Mouse (Mus musculus): ENCODE data around the gene Lsm14b. TPM values are rescaled to one million over a fixed set of nuclear protein-coding genes. Genes with fewer than 3 reads are reported as not detected.

The Lsm14b gene
- total and polyA plus RNA-seq, 3 experiments: 34.2 to 44.4 TPM; not detected in 1

DNA sequence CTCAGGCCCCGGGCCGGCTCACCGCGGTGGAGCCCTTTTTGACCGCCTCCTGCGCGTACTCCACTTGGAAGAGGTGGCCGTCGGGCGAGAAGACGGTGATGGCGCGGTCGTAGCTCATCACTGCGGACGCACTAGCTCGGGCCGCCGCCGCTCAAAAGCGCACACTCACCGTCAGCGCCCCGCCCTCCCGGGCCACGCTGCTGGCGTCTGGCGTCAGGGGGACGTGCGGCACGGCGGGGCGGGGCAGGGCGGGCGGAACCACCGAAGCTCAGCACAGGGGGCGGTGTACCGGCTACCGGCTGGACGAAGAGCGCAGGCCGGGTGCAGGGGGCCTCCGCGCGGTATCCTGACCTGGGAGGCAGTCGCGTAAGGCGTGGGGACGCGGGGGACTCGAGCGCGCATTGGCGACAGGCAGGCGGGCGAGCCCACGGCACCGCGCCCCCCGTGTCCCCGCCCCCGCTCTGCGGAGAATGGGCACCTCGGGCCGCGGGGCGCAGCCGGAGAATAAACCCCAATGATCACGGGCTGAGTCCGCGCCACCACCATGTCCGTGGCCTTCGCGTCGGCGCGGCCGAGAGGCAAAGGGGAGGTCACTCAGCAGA is 17.6 kb downstream of the Lsm14b start, which contains the start of the genes Psma7 and Ss18l1 (continued):
- TF ChIP-seq GABPA (IDR thresholded peaks at IDR 0.05; ENCODE audit: low read depth, low read length): no peak
- no peak for TF ChIP-seq CHD2 (IDR thresholded peaks at IDR 0.05; ENCODE audit: low read length)
- no peak for TF ChIP-seq BHLHE40 (IDR thresholded peaks at IDR 0.05; ENCODE audit: borderline replicate concordance, low read depth, low read length)
- no peak for TF ChIP-seq GATA1 (IDR thresholded peaks at IDR 0.05; ENCODE audit: low read depth, low read length)
- TF ChIP-seq MAZ (IDR thresholded peaks at IDR 0.05; ENCODE audit: low read depth, low read length): peak; percentile 45; the same call in 1 of the 2 replicates
- TF ChIP-seq MYC (IDR thresholded peaks at IDR 0.05; ENCODE audit: low read depth, low read length): no peak
- peak; percentile 98 for TF ChIP-seq CHD1 (IDR thresholded peaks at IDR 0.05; ENCODE audit: low read depth, low read length)
- TF ChIP-seq USF2 (IDR thresholded peaks at IDR 0.05; ENCODE audit: borderline replicate concordance in 1 of 2, insufficient read depth in 1 of 2, low read depth in 1 of 2, low read length in 2 of 2): no peak
- peak; percentile 56 to 88 for TF ChIP-seq POLR2A (IDR thresholded peaks at IDR 0.05; ENCODE audit: control insufficient read depth in 1 of 2, insufficient read depth in 1 of 2, low read depth in 1 of 2, low read length in 2 of 2, poor library complexity in 1 of 2)
- TF ChIP-seq UBTF (IDR thresholded peaks at IDR 0.05; ENCODE audit: borderline replicate concordance, insufficient read depth, low read depth, low read length): no peak
- TF ChIP-seq EP300 (IDR thresholded peaks at IDR 0.05; ENCODE audit: low read depth in 1 of 2, low read length in 2 of 2): 0 out of 4 replicates have a peak, but pooled peaks of 1 of the 2 experiments have one; percentile 2
- TF ChIP-seq POLR2AphosphoS2 (IDR thresholded peaks at IDR 0.05; ENCODE audit: low read length): peak; percentile 64
- TF ChIP-seq SMC3 (IDR thresholded peaks at IDR 0.05; ENCODE audit: low read depth, low read length): no peak
- TF ChIP-seq KAT2A (conservative IDR thresholded peaks at IDR 0.05; ENCODE audit: low read depth, low read length): no peak; the same call in 1 of the 2 replicates

DNA sequence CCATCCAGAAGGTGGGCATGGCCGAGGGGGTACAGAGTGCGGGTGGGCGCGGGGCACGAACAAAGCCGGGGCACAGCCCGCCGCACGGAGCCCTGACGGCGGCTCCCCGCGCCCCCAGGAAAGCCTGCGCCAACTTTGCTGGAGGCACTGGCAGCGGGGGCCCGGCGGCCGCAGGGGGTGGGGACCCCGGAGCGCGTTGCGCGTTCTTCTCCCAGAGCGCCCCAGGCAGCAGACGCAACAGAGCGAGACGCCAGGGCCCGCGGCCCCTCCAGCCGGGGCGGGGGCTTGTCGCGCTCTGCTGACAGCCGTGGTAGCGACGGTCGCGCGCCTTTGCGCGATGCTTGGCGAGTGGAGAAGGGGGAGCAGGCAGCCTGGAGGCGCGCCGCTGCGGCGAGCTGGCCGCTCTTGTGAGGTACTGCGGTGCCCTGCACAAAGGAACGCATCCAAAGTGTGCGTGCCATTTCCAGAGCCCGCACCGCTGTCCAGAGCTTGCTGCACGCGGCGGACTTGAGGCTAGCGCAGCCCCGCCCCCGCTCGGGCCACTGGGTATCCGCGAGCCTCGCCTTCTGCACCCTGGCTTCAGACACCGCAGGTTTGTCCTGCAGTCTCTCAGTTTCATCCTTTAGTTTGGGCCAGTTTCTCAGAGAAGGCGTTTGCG is 18.2 kb downstream of the Lsm14b start:
- peak; percentile 81 for TF ChIP-seq HCFC1 (IDR thresholded peaks at IDR 0.05; ENCODE audit: low read depth, low read length)
- TF ChIP-seq CHD2 (IDR thresholded peaks at IDR 0.05; ENCODE audit: low read length): peak; percentile 57
- TF ChIP-seq CTCF (IDR thresholded peaks at IDR 0.05 in 2 of 3, conservative IDR thresholded peaks at IDR 0.05 in 1 of 3; ENCODE audit: control insufficient read depth in 1 of 3, insufficient read depth in 1 of 3, low read depth in 2 of 3, low read length in 3 of 3, poor library complexity in 1 of 3, severe bottlenecking in 1 of 3): no peak
- TF ChIP-seq CHD1 (IDR thresholded peaks at IDR 0.05; ENCODE audit: low read depth, low read length): no peak
- no peak for TF ChIP-seq SMC3 (IDR thresholded peaks at IDR 0.05; ENCODE audit: low read depth, low read length)
- no peak for TF ChIP-seq UBTF (IDR thresholded peaks at IDR 0.05; ENCODE audit: borderline replicate concordance, insufficient read depth, low read depth, low read length)
- no peak for TF ChIP-seq POLR2AphosphoS2 (IDR thresholded peaks at IDR 0.05; ENCODE audit: low read length)
- TF ChIP-seq MXI1 (IDR thresholded peaks at IDR 0.05; ENCODE audit: low read depth, low read length): peak; percentile 67
- no peak for TF ChIP-seq EP300 (IDR thresholded peaks at IDR 0.05; ENCODE audit: low read depth in 1 of 2, low read length in 2 of 2)
- 0 out of 2 replicates have a peak, but pooled peaks have one; percentile 39 for TF ChIP-seq MAX (IDR thresholded peaks at IDR 0.05; ENCODE audit: low read length)
- TF ChIP-seq POLR2A (IDR thresholded peaks at IDR 0.05; ENCODE audit: control insufficient read depth in 1 of 2, insufficient read depth in 1 of 2, low read depth in 1 of 2, low read length in 2 of 2, poor library complexity in 1 of 2): no peak
- TF ChIP-seq KAT2A (conservative IDR thresholded peaks at IDR 0.05; ENCODE audit: low read depth, low read length): no peak; the same call in 1 of the 2 replicates
- TF ChIP-seq MAZ (IDR thresholded peaks at IDR 0.05; ENCODE audit: low read depth, low read length): peak; percentile 92
- TF ChIP-seq ETS1 (IDR thresholded peaks at IDR 0.05; ENCODE audit: low read depth, low read length): 0 out of 2 replicates have a peak, but pooled peaks have one; percentile 11
- no peak for TF ChIP-seq MYC (IDR thresholded peaks at IDR 0.05; ENCODE audit: low read depth, low read length)
- TF ChIP-seq SIN3A (IDR thresholded peaks at IDR 0.05; ENCODE audit: low read length): peak; percentile 61; the same call in 1 of the 2 replicates
- TF ChIP-seq JUND (IDR thresholded peaks at IDR 0.05; ENCODE audit: low read depth, low read length): no peak
- no peak for TF ChIP-seq ZNF384 (IDR thresholded peaks at IDR 0.05; ENCODE audit: low read depth, low read length)
- TF ChIP-seq GABPA (IDR thresholded peaks at IDR 0.05; ENCODE audit: low read depth, low read length): no peak
- 0 out of 2 replicates have a peak, but pooled peaks have one; percentile 21 for TF ChIP-seq NRF1 (IDR thresholded peaks at IDR 0.05; ENCODE audit: insufficient read depth, low read depth, low read length, poor library complexity, severe bottlenecking)
- no peak for TF ChIP-seq TAL1 (IDR thresholded peaks at IDR 0.05; ENCODE audit: low read length)
- no peak for TF ChIP-seq TBP (IDR thresholded peaks at IDR 0.05; ENCODE audit: low read depth, low read length)
- peak; percentile 34 for TF ChIP-seq NELFE (IDR thresholded peaks at IDR 0.05; ENCODE audit: low read depth, low read length)
- 0 out of 2 replicates have a peak, but pooled peaks have one; percentile 7 for TF ChIP-seq BHLHE40 (IDR thresholded peaks at IDR 0.05; ENCODE audit: borderline replicate concordance, low read depth, low read length)
- 0 out of 2 replicates have a peak, but pooled peaks have one; percentile 18 for TF ChIP-seq ELF1 (IDR thresholded peaks at IDR 0.05; ENCODE audit: low read depth, low read length)
- no peak; the same call in 1 of the 2 replicates for TF ChIP-seq E2F4 (IDR thresholded peaks at IDR 0.05; ENCODE audit: borderline replicate concordance, low read depth, low read length)
- no peak for TF ChIP-seq RAD21 (IDR thresholded peaks at IDR 0.05; ENCODE audit: low read depth, low read length)
- H3K4me1 ChIP-seq (ENCODE audit: control insufficient read depth in 1 of 2, insufficient read depth in 2 of 2, low read length in 2 of 2): peaks cover 4 to 17% of the 10 kb centered on the region in 2 experiments; a peak in 3 of 4 replicates
- peak; percentile 85 for DNase-seq (ENCODE audit: low read depth, low spot score)

More for the DNA sequence above, 18.2 kb downstream of the Lsm14b start:
- no peaks in the 10 kb centered on the region for H3K9me3 ChIP-seq (replicated peaks; ENCODE audit: insufficient read depth, low read length)
- peaks cover 43% of the 10 kb centered on the region for H3K79me2 ChIP-seq (ENCODE audit: control insufficient read depth, insufficient read depth, low read length, poor library complexity)
- peak overlapping the region; percentile 87 to 91 for H3K4me3 ChIP-seq (ENCODE audit: control insufficient read depth in 1 of 2, insufficient read depth in 1 of 2, low read depth in 2 of 2, low read length in 2 of 2)
- H3K27ac ChIP-seq (ENCODE audit: control insufficient read depth, low read depth, low read length): peak overlapping the region; percentile 43
- no peaks in the 10 kb centered on the region for H3K27me3 ChIP-seq (ENCODE audit: control insufficient read depth in 1 of 2, insufficient read depth in 2 of 2, low read length in 2 of 2)
- peaks cover 8 to 13% of the 10 kb centered on the region in 2 experiments for H3K36me3 ChIP-seq (ENCODE audit: control insufficient read depth in 1 of 2, insufficient read depth in 2 of 2, low read length in 2 of 2)
- H3K9ac ChIP-seq (ENCODE audit: control insufficient read depth, low read depth, low read length, poor library complexity, severe bottlenecking): peak overlapping the region; percentile 87
